Mouse (Mus musculus) testis, postnatal 14 days (tissue): ENCODE results near the gene Retn.

Source experiments
- DNase-seq: peaks from one replicate; pipeline ENCODE4 v3.0.0; 2021; ENCODE audit warnings: low spot score

Retn gene

DNA sequence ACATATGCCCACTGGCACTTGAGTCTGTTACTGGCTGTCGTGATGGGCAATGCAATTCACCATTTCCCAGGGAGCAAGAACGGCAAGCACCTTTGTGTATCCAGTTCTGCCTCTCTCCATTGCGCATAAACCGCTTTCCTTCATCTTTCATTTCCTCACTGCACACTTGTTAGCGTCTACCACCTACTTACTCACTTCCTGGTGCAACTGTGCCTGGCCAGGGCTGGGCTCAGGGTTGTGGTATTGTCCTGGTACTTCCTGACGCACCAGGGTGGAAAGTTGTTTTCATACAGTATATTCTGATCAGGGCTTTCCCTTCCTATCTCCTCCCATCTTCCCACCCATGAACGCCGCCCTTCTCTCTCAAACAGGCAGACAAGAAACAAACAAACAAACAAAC lies 5.3 kb downstream of the Retn start:
- no peak for DNase-seq

DNA sequence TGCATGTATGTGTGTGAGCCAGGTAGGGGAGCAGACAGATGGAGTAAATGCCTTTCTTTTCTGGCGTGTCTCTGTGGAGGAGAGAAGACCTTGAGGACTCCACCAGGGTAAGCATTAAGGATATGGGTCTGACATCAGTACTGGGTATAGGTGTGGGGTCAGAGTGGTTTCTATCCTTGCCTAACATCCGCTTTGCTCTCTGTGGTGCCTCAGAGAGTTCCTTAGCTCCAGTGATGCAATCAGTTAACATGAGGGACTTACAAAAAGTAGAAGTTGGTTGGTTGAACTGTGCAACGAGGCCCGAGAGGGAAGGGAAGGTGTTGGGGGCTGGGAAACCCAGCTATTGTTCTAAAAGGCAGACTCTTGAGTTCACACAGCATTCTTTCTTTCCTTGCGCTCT lies 8.8 kb downstream of the Retn start:
- DNase-seq = no peak

GRCm38 (mm10) chr8:3665507-3665906 lies 9.9 kb downstream of the Retn start, which contains the start of gene Mcemp1:
Gene Mcemp1, plus strand, starts transcription at chr8:3665754.
- no peak for DNase-seq

GRCm38 (mm10) chr8:3670388-3670787 lies 14.8 kb downstream of the Retn start:
- DNase-seq = no peak

GRCm38 (mm10) chr8:3671980-3672491 lies 16.5 kb downstream of the Retn start, which contains the start of gene Fcor:
Gene Fcor, minus strand, starts transcription at chr8:3672362.
- peak; percentile 56 for DNase-seq

GRCm38 (mm10) chr8:3674671-3675070 lies 19.1 kb downstream of the Retn start:
- no peak for DNase-seq

DNA sequence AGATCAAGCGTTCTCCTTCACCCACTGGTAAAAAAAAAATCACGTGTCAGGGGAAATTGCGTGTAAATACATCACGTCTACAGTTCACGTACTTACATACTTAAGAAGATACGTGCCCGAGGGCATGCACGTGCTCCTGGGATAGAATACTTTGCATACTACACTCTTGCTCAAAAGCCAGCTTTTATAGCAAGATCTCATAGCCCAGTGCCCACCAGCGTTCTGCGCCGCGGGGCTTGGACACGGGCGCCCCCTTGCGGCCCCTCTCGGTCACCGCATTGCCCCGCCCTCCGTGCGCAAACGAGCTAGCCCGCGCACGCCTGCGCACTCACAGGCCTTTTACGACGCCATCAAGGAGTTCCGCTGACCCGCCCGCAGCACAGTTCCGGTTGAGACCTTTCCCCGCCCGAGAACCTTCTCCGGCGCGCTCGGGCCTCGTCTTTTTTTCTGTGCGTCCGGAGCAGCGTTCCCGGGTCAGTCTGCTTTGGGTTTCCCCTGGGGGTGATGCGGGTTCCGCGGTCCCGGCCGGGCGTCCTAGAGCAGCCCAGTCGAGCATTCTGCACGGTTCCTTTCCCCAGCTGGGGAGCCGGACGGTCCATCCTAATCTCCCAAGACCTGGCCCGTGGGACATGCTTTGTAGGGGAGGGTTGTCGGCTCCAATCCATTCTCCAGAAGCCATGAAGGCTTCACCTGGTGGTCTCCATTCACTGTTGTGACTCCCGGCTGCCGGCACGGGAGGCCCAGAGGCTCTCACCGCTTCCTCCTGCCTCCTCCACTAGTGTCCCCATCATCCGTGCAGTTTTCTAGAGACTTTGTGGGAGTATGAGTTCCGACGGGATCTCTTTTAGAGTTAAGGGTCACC lies 20.8 kb downstream of the Retn start, which contains the start of gene Trappc5:
Gene Trappc5 (plus strand): TSS at position 169 of the 862 bp plus-strand sequence.
- peak; percentile 91 for DNase-seq

- no peak for DNase-seq
These were observed 21.5 kb downstream of the Retn start for GRCm38 (mm10) chr8:3676993-3677579.

DNA sequence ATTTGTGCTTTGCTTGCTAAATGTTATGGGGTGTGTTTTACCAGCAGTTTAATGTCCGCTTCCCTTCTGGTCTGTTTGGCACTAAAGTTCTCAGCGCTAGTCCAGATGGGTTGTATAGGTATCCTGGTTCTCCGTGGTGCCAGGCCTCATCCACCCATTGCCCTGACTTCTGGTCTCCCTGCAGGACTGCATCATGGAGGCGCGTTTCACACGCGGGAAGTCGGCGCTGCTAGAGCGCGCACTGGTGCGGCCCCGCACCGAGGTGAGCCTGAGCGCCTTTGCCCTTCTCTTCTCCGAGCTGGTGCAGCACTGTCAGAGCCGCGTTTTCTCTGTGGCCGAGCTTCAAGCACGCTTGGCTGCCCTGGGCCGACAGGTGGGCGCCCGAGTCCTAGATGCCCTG lies 23.3 kb downstream of the Retn start:
- no peak for DNase-seq

GRCm38 (mm10) chr8:3679236-3679635 lies 23.7 kb downstream of the Retn start:
- no peak for DNase-seq

DNA sequence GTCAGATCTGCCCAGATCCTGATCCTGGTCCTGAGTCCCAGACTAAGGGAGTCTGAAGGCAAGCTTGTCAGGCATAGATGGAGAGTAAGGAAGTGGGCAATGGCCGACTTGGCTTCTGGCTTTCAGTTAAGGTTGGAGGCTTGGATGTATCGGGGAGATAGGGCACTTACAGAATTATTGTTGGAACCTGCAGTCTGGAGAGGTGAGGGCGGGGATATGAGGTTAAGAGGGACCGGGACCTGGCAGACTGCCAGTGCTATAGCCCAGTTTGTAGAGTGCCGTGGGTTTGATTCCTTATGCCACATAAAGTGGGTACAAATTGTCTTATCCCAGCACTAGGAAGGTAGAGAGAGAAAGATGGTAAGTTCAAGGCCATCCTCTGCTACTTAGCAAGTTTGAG lies 24.1 kb downstream of the Retn start:
- no peak for DNase-seq

GRCm38 (mm10) chr8:3682435-3682834 lies 26.9 kb downstream of the Retn start:
- no peak for DNase-seq

DNA sequence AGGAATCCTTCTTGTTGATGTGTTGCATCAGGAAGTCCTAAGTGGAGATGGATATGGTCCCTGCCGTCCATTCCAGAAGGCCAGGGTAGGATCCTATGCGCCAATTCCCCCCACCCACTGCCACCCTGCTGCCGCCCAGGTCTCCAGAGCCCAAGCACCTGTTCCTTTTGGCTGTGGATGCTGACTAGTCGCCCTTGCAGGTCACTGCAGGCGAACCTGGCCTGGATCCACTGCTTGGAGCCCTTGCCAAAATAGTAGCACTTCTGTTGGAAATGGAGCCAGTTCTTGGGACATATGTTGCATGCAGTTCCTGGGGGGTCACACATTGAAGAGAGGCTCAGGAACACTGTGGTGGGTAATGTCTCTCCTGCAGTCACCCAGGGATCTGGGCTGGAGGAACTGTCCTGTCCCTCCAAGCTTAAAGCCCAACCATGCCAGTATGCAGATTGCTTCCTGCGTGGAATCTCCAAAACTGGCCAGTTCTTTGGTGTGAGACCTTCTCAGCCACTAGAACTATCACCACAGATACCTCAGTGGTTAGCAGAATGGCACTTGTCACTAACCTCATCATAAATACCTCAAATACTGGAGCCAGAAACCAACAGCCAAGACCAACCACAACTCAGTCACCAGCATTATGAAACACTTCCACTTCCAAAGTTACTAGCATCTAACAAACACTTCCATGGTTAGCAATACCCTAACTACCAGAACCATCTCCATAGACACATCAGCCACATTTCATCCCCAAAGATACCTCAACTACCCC lies 28.0 kb downstream of the Retn start:
- no peak for DNase-seq

GRCm38 (mm10) chr8:3684530-3684929 lies 29.0 kb downstream of the Retn start:
- no peak for DNase-seq

DNA sequence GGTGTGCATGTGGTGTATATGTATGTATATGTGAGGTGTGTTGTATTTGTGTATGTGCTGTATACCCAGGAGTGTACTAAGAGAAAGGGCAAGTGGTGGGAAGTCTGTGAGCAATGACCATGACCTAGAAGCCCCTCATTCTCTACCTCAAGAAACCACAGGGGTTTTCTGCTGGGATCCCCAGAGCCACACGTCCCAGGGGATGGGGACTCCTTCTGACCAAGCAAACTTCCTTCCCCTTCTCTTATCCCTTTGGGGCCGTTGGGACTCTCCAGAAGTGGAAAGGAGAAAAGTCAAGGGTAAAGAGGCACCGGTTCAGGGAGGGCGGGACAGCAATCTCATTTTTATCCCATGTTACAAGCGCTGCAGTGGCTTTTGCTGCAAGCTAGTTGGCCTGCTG lies 29.9 kb downstream of the Retn start:
- no peak for DNase-seq

GRCm38 (mm10) chr8:3687537-3687936 lies 32.0 kb downstream of the Retn start:
- no peak for DNase-seq

- DNase-seq = no peak
These were observed 35.2 kb downstream of the Retn start for GRCm38 (mm10) chr8:3690774-3691173.

DNA sequence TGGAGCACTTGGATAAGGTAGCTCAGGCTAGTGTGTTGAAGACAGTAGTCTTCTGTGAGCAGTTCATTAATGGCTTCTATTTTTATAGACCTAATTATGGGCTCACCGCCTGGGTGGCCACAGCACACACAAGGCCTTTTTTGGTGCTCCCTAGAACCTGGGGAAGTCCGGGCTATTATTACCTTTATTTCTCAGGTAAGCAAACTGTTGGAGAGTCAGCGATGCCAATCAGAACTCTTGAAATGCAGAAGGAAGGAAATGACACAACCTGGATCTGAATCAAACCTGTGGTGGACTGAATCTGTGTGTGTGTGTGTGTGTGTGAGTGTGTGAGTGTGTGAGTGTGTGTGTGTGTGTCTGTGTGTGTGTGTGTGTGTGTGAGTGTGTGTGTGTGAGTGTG lies 38.6 kb downstream of the Retn start, which contains the start of gene Fcer2a:
Gene Fcer2a (minus strand): TSS at position 55 of the 400 bp plus-strand sequence.
- no peak for DNase-seq

- no peak for DNase-seq
These were observed 45.9 kb downstream of the Retn start for GRCm38 (mm10) chr8:3701491-3701890.

GRCm38 (mm10) chr8:3705711-3706110 lies 50.1 kb downstream of the Retn start:
- no peak for DNase-seq

- DNase-seq = no peak
These were observed 52.0 kb downstream of the Retn start for GRCm38 (mm10) chr8:3707611-3708010.
